Mouse (Mus musculus): ENCODE measurements at regions not wholly inside any gene's neighbourhood (a gene's known extent, or its start where the extent isn't known, plus 50 kb on each side); places are given as distances from the start of the nearest gene placed in this dataset.

DNA sequence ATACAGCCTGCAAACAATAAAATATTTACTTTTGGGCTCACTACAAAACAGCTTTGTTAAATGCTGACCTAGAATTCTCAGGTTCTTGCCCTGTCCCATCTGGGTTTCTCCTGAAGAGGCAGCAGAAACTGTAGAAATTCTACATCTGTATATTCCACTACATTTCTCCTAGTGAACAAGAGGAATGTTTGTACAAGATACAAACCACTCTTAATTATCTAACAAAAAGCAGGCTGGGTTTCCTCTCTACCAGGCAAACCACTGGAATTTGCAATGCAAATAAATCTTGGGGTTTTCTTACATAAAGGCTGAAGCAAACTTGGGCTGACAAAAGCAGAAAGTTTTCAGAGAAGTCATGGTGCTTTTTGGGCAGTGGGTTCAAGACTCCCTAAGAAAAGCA, 67.7 kb upstream of the Magi3 start:
- Histone ChIP-seq H3K4me3 (ENCODE audit: low read length) (no peak overlapping the region), H3K27ac (ENCODE audit: low read depth, low read length) (no peak overlapping the region), H3K4me1 (ENCODE audit: control insufficient read depth, insufficient read depth, low read depth, low read length) (no peaks in the 10 kb centered on the region), H3K27me3 (replicated peaks; ENCODE audit: control insufficient read depth, insufficient read depth, low read length) (no peaks in the 10 kb centered on the region), H3K36me3 (ENCODE audit: control insufficient read depth, insufficient read depth, low read length) (no peaks in the 10 kb centered on the region), H3K4me2 (ENCODE audit: low read length) (no peak overlapping the region), H3K9ac (ENCODE audit: low read depth, low read length) (no peak overlapping the region), H3K9me3 (ENCODE audit: control insufficient read depth, low read length) (no peaks in the 10 kb centered on the region)
- ATAC-seq: no peak

DNA sequence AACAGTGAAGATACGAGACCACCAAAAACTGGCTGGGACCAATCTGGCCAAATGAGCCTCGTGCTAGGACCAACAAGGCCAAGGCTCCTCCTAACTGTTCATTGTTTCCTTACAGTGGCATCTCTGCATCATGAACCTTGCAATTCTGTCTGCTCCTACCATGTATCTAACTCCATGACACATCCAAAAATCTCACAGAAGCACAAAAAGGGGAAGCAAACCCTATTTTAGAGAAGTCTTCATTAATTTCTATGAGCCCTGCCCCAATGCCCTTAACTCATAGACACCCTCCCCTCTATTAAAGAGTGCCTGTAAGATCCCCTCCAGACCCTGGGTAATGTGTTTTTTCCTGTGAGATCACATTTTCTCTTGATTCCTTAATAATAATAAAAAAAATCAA, 64.8 kb upstream of the Magi3 start:
- H3K9ac ChIP-seq (ENCODE audit: low read depth, low read length): no peak overlapping the region
- no peak overlapping the region for H3K4me2 ChIP-seq (ENCODE audit: low read length)
- no peaks in the 10 kb centered on the region for H3K36me3 ChIP-seq (ENCODE audit: control insufficient read depth, insufficient read depth, low read length)
- no peak for ATAC-seq
- H3K27ac ChIP-seq (ENCODE audit: low read depth, low read length): no peak overlapping the region
- no peaks in the 10 kb centered on the region for H3K4me1 ChIP-seq (ENCODE audit: control insufficient read depth, insufficient read depth, low read depth, low read length)
- no peaks in the 10 kb centered on the region for H3K27me3 ChIP-seq (replicated peaks; ENCODE audit: control insufficient read depth, insufficient read depth, low read length)
- H3K9me3 ChIP-seq (ENCODE audit: control insufficient read depth, low read length): no peaks in the 10 kb centered on the region
- no peak overlapping the region for H3K4me3 ChIP-seq (ENCODE audit: low read length)
- WGBS: 84% methylated on average over 2 of the region's 2 CpGs

DNA sequence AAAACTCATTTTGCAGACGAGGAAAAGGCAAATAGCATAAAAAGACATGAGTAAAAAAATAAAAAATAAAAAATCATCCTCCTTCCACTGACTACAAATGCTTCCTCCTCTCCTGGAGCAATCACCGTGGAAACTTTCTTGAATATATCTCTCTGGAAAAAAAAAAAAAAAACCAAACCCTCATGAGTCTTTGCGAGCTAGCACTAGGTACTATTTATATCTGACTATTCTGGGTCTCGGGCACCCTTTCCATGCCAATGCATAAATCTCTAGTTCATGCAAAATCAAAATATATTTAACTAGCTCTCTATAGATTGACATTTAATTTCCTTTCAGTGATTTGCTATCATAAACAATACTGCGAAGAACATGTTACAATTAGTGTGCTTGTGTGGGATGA, 63.7 kb upstream of the Magi3 start:
- Histone ChIP-seq H3K4me1 (ENCODE audit: control insufficient read depth, insufficient read depth, low read depth, low read length) (no peaks in the 10 kb centered on the region), H3K9me3 (ENCODE audit: control insufficient read depth, low read length) (no peaks in the 10 kb centered on the region), H3K4me2 (ENCODE audit: low read length) (no peak overlapping the region), H3K36me3 (ENCODE audit: control insufficient read depth, insufficient read depth, low read length) (no peaks in the 10 kb centered on the region), H3K9ac (ENCODE audit: low read depth, low read length) (no peak overlapping the region), H3K27ac (ENCODE audit: low read depth, low read length) (no peak overlapping the region), H3K4me3 (ENCODE audit: low read length) (no peak overlapping the region), H3K27me3 (replicated peaks; ENCODE audit: control insufficient read depth, insufficient read depth, low read length) (no peaks in the 10 kb centered on the region)
- 73% methylated on average over 5 of the region's 5 CpGs for WGBS
- ATAC-seq: no peak

DNA sequence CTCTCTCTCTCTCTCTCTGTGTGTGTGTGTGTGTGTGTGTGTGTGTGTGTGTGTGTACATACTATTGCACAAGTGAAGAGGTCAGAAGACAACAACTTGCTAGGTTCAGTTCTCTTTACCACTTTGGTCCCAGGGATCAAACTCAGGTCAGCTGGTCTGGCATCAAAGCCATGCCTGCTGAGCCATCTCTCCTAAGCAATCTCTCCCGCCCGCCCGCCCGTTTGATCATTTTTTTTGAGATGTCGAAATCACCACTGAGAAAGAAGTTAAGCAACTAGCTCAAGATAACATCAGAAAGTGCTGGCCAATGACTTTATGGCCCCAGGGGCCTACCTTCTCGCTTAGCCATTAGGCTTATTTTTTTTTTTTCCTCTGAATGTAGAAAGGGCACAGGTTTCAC, 59.3 kb upstream of the Magi3 start:
- Histone ChIP-seq H3K4me3 (ENCODE audit: low read length) (no peak overlapping the region), H3K27me3 (replicated peaks; ENCODE audit: control insufficient read depth, insufficient read depth, low read length) (no peaks in the 10 kb centered on the region), H3K4me2 (ENCODE audit: low read length) (no peak overlapping the region), H3K36me3 (ENCODE audit: control insufficient read depth, insufficient read depth, low read length) (no peaks in the 10 kb centered on the region), H3K27ac (ENCODE audit: low read depth, low read length) (no peak overlapping the region), H3K9ac (ENCODE audit: low read depth, low read length) (no peak overlapping the region), H3K9me3 (ENCODE audit: control insufficient read depth, low read length) (no peaks in the 10 kb centered on the region), H3K4me1 (ENCODE audit: control insufficient read depth, insufficient read depth, low read depth, low read length) (peaks cover 2% of the 10 kb centered on the region; the same call in 1 of the 2 replicates)
- ATAC-seq: no peak
- WGBS: 85% methylated on average over 6 of the region's 6 CpGs

DNA sequence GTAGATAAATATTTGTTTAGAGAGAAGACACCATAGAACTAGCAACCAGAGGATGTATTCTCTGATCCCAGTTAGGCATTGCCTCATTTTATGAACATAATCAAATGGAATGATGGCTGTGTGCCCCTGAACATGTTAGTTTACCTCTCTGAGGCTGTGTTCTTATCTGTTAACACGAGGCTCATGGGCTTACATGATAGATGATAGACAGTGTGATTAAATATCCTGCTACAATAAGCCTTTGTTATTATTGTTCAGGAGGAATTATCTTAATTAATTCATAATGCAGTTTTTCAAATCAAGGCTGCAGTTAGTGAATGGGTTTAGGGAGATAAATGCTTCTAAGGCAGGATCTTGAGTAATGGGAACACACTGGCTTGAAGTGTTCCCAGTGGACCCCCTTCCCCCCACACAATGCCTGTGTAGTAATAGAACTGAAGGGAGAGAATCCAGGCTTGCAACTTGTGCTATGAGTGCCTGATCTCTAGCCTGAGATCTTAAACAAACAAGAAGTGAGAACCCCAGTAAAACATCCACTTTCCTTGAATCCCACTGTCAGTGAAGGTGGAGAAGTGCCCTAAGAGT, 54.6 kb upstream of the Magi3 start:
- Histone ChIP-seq H3K27me3 (replicated peaks; ENCODE audit: control insufficient read depth, insufficient read depth, low read length) (no peaks in the 10 kb centered on the region), H3K9ac (ENCODE audit: low read depth, low read length) (no peak overlapping the region), H3K4me1 (ENCODE audit: control insufficient read depth, insufficient read depth, low read depth, low read length) (peaks cover 2% of the 10 kb centered on the region; the same call in 1 of the 2 replicates), H3K4me3 (ENCODE audit: low read length) (no peak overlapping the region), H3K4me2 (ENCODE audit: low read length) (no peak overlapping the region), H3K36me3 (ENCODE audit: control insufficient read depth, insufficient read depth, low read length) (no peaks in the 10 kb centered on the region), H3K27ac (ENCODE audit: low read depth, low read length) (no peak overlapping the region), H3K9me3 (ENCODE audit: control insufficient read depth, low read length) (no peaks in the 10 kb centered on the region)
- WGBS: 42% methylated on average over 1 of the region's 1 CpGs
- no peak for ATAC-seq

DNA sequence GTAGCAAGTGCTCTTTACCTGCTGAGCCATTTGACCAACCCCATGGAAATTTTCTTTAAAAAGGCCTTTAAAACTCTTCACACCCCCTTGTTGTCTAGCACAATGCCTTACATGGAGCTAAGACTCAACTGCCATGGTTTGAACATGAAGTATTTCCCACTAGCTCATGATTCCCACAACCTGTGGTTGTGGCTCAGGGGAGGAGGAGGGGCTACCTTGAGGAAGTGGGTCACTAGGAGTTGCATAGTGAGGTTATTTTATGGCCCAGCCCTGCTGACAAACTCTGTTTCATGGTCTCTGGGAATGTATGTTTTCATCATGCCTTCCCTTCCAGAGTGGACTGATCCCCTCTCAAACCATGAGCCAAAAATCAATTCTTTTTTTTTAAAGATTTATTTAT, 53.9 kb upstream of the Magi3 start:
- H3K4me1 ChIP-seq (ENCODE audit: control insufficient read depth, insufficient read depth, low read depth, low read length): peaks cover 2% of the 10 kb centered on the region; the same call in 1 of the 2 replicates
- ATAC-seq: no peak
- no peak overlapping the region for H3K4me2 ChIP-seq (ENCODE audit: low read length)
- H3K36me3 ChIP-seq (ENCODE audit: control insufficient read depth, insufficient read depth, low read length): no peaks in the 10 kb centered on the region
- H3K9me3 ChIP-seq (ENCODE audit: control insufficient read depth, low read length): no peaks in the 10 kb centered on the region
- no peak overlapping the region for H3K27ac ChIP-seq (ENCODE audit: low read depth, low read length)
- H3K4me3 ChIP-seq (ENCODE audit: low read length): no peak overlapping the region
- no peaks in the 10 kb centered on the region for H3K27me3 ChIP-seq (replicated peaks; ENCODE audit: control insufficient read depth, insufficient read depth, low read length)
- H3K9ac ChIP-seq (ENCODE audit: low read depth, low read length): no peak overlapping the region

Data from hindbrain, embryonic 16.5 days (tissue).